In the genomic region with DNA sequence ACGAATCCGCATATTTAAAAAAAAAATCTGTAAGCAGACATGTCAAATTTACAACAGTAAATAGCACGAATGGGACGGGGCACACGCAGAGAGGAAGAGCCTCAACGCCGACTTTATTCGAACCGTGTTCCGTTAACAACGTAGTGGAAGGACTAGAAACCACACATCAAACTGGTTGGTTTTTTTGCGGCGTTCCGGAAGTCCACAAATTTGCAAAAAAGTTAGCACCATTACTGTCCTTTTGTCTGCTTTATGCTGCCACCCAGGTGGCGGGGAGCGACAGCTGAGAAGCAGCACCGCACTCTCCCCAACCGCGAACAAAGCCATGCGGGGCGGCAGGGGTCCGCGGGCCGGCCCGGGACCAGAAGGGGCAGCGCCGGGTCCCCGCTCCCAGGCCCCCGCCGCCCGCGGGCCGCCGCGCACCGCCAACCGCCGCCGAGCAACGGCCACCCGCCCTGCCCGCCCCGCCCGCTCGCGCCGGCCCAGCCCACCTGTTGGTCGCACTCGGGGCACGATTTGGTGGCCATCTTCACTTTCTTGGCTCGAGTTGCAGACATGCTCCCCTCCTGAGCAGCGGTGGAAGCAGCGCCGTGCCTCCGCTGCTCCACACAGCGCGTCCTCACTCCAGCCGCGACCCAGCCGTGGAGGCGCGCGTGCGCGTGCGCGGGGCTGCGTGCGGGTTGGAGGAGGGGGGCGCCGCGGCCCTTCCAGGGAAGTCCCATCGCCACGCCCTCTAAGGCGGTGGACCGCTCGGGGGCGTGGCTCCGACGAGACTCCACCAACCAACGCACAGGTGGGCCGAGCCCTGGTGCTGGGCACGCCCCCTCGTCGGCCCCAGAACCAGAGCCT, we compare ENCODE assay signal across 7 mouse cellular contexts. TPM values are rescaled to one million over a fixed set of nuclear protein-coding genes. Genes with fewer than 3 reads are reported as not detected.
A peak's percentile ranks its signal among the peaks of the same experiment; 100 is the strongest.
DNase-seq lines count a peak whose midpoint lies in the region; ATAC-seq lines count a peak whose summit lies in the region.

A gene (minus strand): TSS at position 666 of the 849 bp plus-strand sequence.

- H3K27me3 ChIP-seq in limb, embryonic 10.5 days (ENCODE audit: low read depth, poor library complexity, severe bottlenecking): no peaks in the 10 kb centered on the region
- no peaks in the 10 kb centered on the region for H3K27me3 ChIP-seq in midbrain, embryonic 13.5 days

- H3K27ac ChIP-seq in limb, embryonic 10.5 days: peak within 1 kb of the TSS; percentile 96
- H3K27ac ChIP-seq in midbrain, embryonic 13.5 days: peak within 1 kb of the TSS; percentile 94

- peak within 1 kb of the TSS; percentile 86 for H3K4me3 ChIP-seq in limb, embryonic 10.5 days
- peak within 1 kb of the TSS; percentile 81 for H3K4me3 ChIP-seq in midbrain, embryonic 13.5 days (replicated peaks)

- peak; percentile 97 for DNase-seq in adrenal gland, adult 8-10 months
- DNase-seq in embryo, embryonic 9.5 days (ENCODE audit: extremely low spot score): peak; percentile 96
- DNase-seq in kidney, adult 11 months: peak; percentile 97
- DNase-seq in limb, embryonic 10.5 days (ENCODE audit: low spot score): peak; percentile 98
- peak; percentile 96 for DNase-seq in spleen, adult 12 weeks (ENCODE audit: low spot score)

- under 1% methylated on average over 83 of the region's 85 CpGs for WGBS in limb, embryonic 10.5 days
- under 1% methylated on average over 80 of the region's 85 CpGs for WGBS in midbrain, embryonic 13.5 days

- H3K9me3 ChIP-seq in limb, embryonic 10.5 days (replicated peaks): no peaks in the 10 kb centered on the region
- no peaks in the 10 kb centered on the region for H3K9me3 ChIP-seq in midbrain, embryonic 13.5 days

- H3K9ac ChIP-seq in midbrain, embryonic 13.5 days (replicated peaks): peak within 1 kb of the TSS; percentile 82

- peaks cover 17% of the 10 kb centered on the region for H3K4me1 ChIP-seq in limb, embryonic 10.5 days
- peaks cover 33% of the 10 kb centered on the region for H3K4me1 ChIP-seq in midbrain, embryonic 13.5 days (replicated peaks)

- H3K4me2 ChIP-seq in midbrain, embryonic 13.5 days (replicated peaks): peak within 1 kb of the TSS; percentile 59

- ATAC-seq in granulocyte monocyte progenitor cell, adult 5-6 weeks (replicated peaks; ENCODE audit: poor library complexity, severe bottlenecking): peak; percentile 98
- ATAC-seq in midbrain, embryonic 13.5 days: peak; percentile 99

- no peaks in the 10 kb centered on the region for H3K36me3 ChIP-seq in limb, embryonic 10.5 days
- H3K36me3 ChIP-seq in midbrain, embryonic 13.5 days: no peaks in the 10 kb centered on the region

RNA-seq across cellular contexts. Expression of the gene that starts here (rescaled TPM):
- total RNA-seq in adrenal gland, adult 8-10 months (2022): 10 to 100 TPM; 21.4 to 45.0 (median 27.9) TPM
- total RNA-seq in granulocyte monocyte progenitor cell, adult 5-6 weeks (2014; fragmentation: Nextera tagmentation): 11.2 and 25.9 TPM in 2 replicates
- total RNA-seq in granulocyte monocyte progenitor cell, adult 5-6 weeks (2017): 38.7 and 52.3 TPM in 2 replicates
- 41.4 and 44.1 TPM in 2 replicates for polyA plus RNA-seq in limb, embryonic 10.5 days (2016; fragmentation: Nextera tagmentation; extraction: Ambion mirVana)
- polyA plus RNA-seq in midbrain, embryonic 13.5 days (2015; fragmentation: Nextera tagmentation; extraction: Ambion mirVana): 39.4 and 46.3 TPM in 2 replicates

Comparison
In these comparisons a context has a peak if more than half of its experiments do, and no peak if none do; other contexts are left out.
1. Peak in every context shown above with its lines: DNase-seq, ATAC-seq, H3K4me3 ChIP-seq and H3K27ac ChIP-seq.